Mouse (Mus musculus) G1E (cell line): ENCODE results near the gene Pigs.

Experiments
- CTCF ChIP-seq: IDR thresholded peaks from 2 replicates; pipeline ENCODE4 v1.5.1; 2012; ENCODE audit warnings: low read depth, low read length, inconsistent platforms, mixed read lengths
- GATA1 ChIP-seq: IDR thresholded peaks from 2 replicates; pipeline ENCODE4 v1.6.1; 2012; ENCODE audit warnings: borderline replicate concordance, low read length, inconsistent platforms, mixed read lengths
- GATA2 ChIP-seq: IDR thresholded peaks from 2 replicates; pipeline ENCODE4 v1.6.1; 2012; ENCODE audit warnings: low read depth, low read length, inconsistent platforms, borderline replicate concordance
- TAL1 ChIP-seq: conservative IDR thresholded peaks from 2 replicates; pipeline ENCODE4 v1.6.1; 2012; ENCODE audit warnings: low read depth, low read length, inconsistent platforms, mixed read lengths

GRCm38 (mm10) chr11:78360789-78361131 lies 32.5 kb downstream of the Pigs start:
- no peak for TF ChIP-seq TAL1
- no peak for TF ChIP-seq CTCF
- no peak for TF ChIP-seq GATA2
- TF ChIP-seq GATA1 = no peak
